Mouse (Mus musculus): Measurements from ENCODE around the gene Ppfia3.

- TF ChIP-seq CTCF (IDR thresholded peaks at IDR 0.05; ENCODE audit: extremely low read depth, insufficient read depth, insufficient read length, insufficient replicate concordance) (no peak), POLR2A (IDR thresholded peaks at IDR 0.05; ENCODE audit: low read depth, low read length) (no peak)
Measured at GRCm38 (mm10) chr7:45346905-45347304, 19.9 kb downstream of the Ppfia3 start.

All from spleen, adult 2 months (tissue).